Mouse (Mus musculus): ENCODE measurements around the gene Tmem53.

GRCm38 (mm10) chr4:117274720-117275119, 23.0 kb downstream of the Tmem53 start:
- TF ChIP-seq GATA1 (IDR thresholded peaks at IDR 0.05; ENCODE audit: low read length) (no peak), TAL1 (IDR thresholded peaks at IDR 0.05; ENCODE audit: low read length) (no peak)

Data from erythroblast, embryonic 14.5 days (primary cell).